Mouse (Mus musculus) heart, postnatal 25 days (tissue): Measurements from ENCODE around the gene Glrx2. TPM values are rescaled to one million over a fixed set of nuclear protein-coding genes. Genes with fewer than 3 reads are reported as not detected.

Source experiments
- DNase-seq: peaks from one replicate; pipeline ENCODE4 v3.0.0; 2022; ENCODE audit warnings: low spot score
- intact Hi-C: fragments of 180-260 bp; cut with DNase I; formaldehyde crosslinking; loops from one replicate; pipeline ENCODE4 v1.15.1; 2025
- total RNA-seq, 2 experiments: library from RNA; stranded (reverse); gene quantifications; 2 replicates each; pipeline ENCODE4 v1.2.3; 2021

Gene Glrx2
- total RNA-seq, 2 experiments from 2014 or later = 81.3 to 91.5 TPM

- DNase-seq = no peak
- intact Hi-C loops = no loop called here
These were observed 24.4 kb downstream of the Glrx2 start for GRCm38 (mm10) chr1:143740581-143740980.

- no peak for DNase-seq
- intact Hi-C loops = no loop called here
These were observed 25.2 kb downstream of the Glrx2 start for GRCm38 (mm10) chr1:143741331-143741730.

- DNase-seq = no peak
- intact Hi-C loops = no loop called here
These were observed 26.0 kb downstream of the Glrx2 start for GRCm38 (mm10) chr1:143742186-143742585.

GRCm38 (mm10) chr1:143745871-143746270, 29.7 kb downstream of the Glrx2 start:
- no peak for DNase-seq
- intact Hi-C loops = no loop called here

- no peak for DNase-seq
- intact Hi-C loops = no loop called here
These were observed 46.0 kb downstream of the Glrx2 start for GRCm38 (mm10) chr1:143762159-143762558.

- intact Hi-C loops = no loop called here
- DNase-seq = no peak
These were observed 48.3 kb downstream of the Glrx2 start for GRCm38 (mm10) chr1:143764443-143764842.

- no peak for DNase-seq
- intact Hi-C loops = no loop called here
These were observed 49.7 kb downstream of the Glrx2 start for GRCm38 (mm10) chr1:143765801-143766200.

GRCm38 (mm10) chr1:143766238-143766637, 50.1 kb downstream of the Glrx2 start:
- intact Hi-C loops = no loop called here
- no peak for DNase-seq

- intact Hi-C loops = no loop called here
- no peak for DNase-seq
These were observed 54.4 kb downstream of the Glrx2 start for GRCm38 (mm10) chr1:143770444-143771109.

GRCm38 (mm10) chr1:143773082-143773481, 56.9 kb downstream of the Glrx2 start:
- DNase-seq = no peak
- intact Hi-C loops = no loop called here

GRCm38 (mm10) chr1:143773909-143774308, 57.8 kb downstream of the Glrx2 start:
- no peak for DNase-seq
- intact Hi-C loops = no loop called here

- intact Hi-C loops = loop anchor here (5.0 kb wide), 2 partner anchors 39 to 74 kb away; partner anchors contain the start of gene Cdc73
- peak; percentile 94 for DNase-seq
These were observed 60.6 kb downstream of the Glrx2 start, which contains the start of the genes Trove2 and Uchl5 for GRCm38 (mm10) chr1:143776446-143777411. Gene Trove2 (minus strand): TSS chr1:143777068. Gene Uchl5 (plus strand): TSS chr1:143777272.

GRCm38 (mm10) chr1:143777558-143778218, 61.5 kb downstream of the Glrx2 start:
- DNase-seq = no peak
- intact Hi-C loops = loop anchor here (5.0 kb wide), 2 partner anchors 40 to 75 kb away; partner anchors contain the start of gene Cdc73

- DNase-seq = no peak
- intact Hi-C loops = no loop called here
These were observed 72.6 kb downstream of the Glrx2 start for GRCm38 (mm10) chr1:143788584-143789227.

Other genes with a start within 250 kb of the Glrx2 start
- gene B3galt2, start 75.7 kb upstream of the Glrx2 start, total RNA-seq = 1 to 10 TPM; 1.4 to 2.5 TPM
- 10 to 100 TPM; 52.7 to 56.0 TPM for gene Cdc73, start 13.4 kb upstream of the Glrx2 start, total RNA-seq
- gene Trove2, start 60.7 kb downstream of the Glrx2 start, total RNA-seq = 1 to 10 TPM; 7.5 to 9.2 TPM
- 10 to 100 TPM; 15.5 to 16.2 TPM for gene Uchl5, start 60.9 kb downstream of the Glrx2 start, total RNA-seq